Mouse (Mus musculus) gastrocnemius, postnatal 25 days (tissue): ENCODE measurements around the gene Olfr1168. TPM values are rescaled to one million over a fixed set of nuclear protein-coding genes. Genes with fewer than 3 reads are reported as not detected.
"Not testable (repeated sequence)": the region's sequence is repeated elsewhere in the genome, so short reads cannot be mapped to it uniquely, and the experiment has no call there.

Experiments used
- DNase-seq: peaks from one replicate; pipeline ENCODE4 v3.0.0; 2022
- long read RNA-seq, 2 experiments: library from polyadenylated mRNA; stranded (forward); transcript quantifications; one replicate each; pipeline ENCODE4 v2.0.0; 2021
- total RNA-seq, 2 experiments: library from RNA; stranded (reverse); gene quantifications; 1 replicate in 1 of 2; 2 replicates in 1 of 2; pipeline ENCODE4 v1.2.3; 2021

Gene Olfr1168
- not detected for total RNA-seq
- long read RNA-seq, experiment 1 = 0 reads
- long read RNA-seq, experiment 2 = 0 reads

DNA sequence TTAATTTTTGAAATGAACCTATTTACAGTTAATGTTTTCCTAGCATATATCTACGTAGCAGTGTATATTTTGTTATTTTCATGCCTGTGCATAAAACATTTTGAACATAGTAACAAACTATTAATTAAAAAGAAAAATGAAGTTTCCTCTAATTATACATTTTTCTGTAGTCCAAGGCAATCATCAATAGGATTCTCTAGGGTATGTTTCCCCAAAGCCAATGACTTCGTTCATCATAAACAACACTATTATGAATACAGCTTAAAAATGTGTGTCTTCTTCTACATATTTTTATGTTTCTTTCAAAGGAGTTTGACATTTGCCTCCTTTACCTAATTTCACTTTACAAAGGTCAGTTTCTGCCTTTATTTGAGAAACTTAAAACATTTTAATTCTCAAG is at the start of gene Olfr1168:
Olfr1168 (plus strand) TSS at position 301 of the 400 bp plus-strand sequence.
- DNase-seq = no peak

DNA sequence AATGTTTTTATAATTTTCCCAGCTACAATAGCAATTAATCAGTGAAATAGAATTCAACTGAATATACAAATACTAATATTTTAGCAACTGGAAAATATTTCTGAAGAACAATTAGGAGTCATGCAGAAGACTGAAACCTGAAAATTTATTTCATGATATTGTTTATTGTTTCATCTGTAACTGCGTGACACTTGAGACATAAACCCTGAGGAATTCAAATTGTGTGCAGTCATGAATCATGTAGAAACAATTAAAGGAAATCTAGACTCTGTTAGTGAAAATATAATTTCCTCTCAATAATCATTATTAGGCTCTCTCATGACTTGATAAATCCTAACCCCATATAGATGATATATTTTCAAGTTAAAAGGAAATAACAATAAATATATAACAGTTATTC is 26.6 kb upstream of the Olfr1168 start, which contains the start of gene Olfr1167:
Olfr1167 (minus strand) TSS at position 101 of the 400 bp plus-strand sequence.
- not testable (repeated sequence) for DNase-seq

DNA sequence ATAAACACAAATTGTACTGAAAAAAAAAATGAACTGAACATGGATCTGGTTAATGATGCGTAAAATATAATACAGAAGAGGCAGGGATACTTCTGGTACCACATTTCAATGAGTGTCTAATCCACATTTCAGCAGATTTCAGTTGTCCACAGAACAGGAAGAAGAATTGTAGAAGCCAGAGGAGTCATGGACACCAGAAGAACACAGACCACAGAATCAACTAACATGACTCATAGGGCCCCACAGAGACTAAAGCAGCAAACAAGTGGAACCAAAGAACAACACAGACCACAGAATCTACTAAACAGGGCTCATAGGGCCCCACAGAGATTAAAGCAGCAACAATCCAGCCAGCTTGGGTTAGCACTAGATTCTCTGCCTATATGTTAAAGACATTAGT is 39.1 kb downstream of the Olfr1168 start:
- DNase-seq = no peak

GRCm38 (mm10) chr2:88228234-88228633 is 46.6 kb downstream of the Olfr1168 start, which contains the start of gene Olfr1170:
Olfr1170 (minus strand) TSS chr2:88228334.
- DNase-seq = no peak

Other genes with a start within 250 kb of the Olfr1168 start
- not detected for gene Olfr1155, start 236.7 kb upstream of the Olfr1168 start, total RNA-seq
- not detected for gene Olfr1156, start 228.8 kb upstream of the Olfr1168 start, total RNA-seq
- gene Olfr1157, start 213.6 kb upstream of the Olfr1168 start, total RNA-seq = not detected
- not detected for gene Olfr74, start 207.2 kb upstream of the Olfr1168 start, total RNA-seq
- not detected for gene Olfr1158, start 191.8 kb upstream of the Olfr1168 start, total RNA-seq
- not detected for gene Olfr1160, start 173.6 kb upstream of the Olfr1168 start, total RNA-seq
- not detected for gene Olfr1161, start 159.1 kb upstream of the Olfr1168 start, total RNA-seq
- not detected for gene Olfr73, start 144.2 kb upstream of the Olfr1168 start, total RNA-seq
- gene Olfr1162, start 130.8 kb upstream of the Olfr1168 start, total RNA-seq = not detected
- gene Olfr1163, start 110.0 kb upstream of the Olfr1168 start, total RNA-seq = not detected
- not detected for gene Olfr1164, start 87.9 kb upstream of the Olfr1168 start, total RNA-seq
- gene Olfr1166, start 53.6 kb upstream of the Olfr1168 start, total RNA-seq = not detected
- not detected for gene Olfr1167, start 26.7 kb upstream of the Olfr1168 start, total RNA-seq
- gene Olfr1170, start 46.5 kb downstream of the Olfr1168 start, total RNA-seq = not detected
- gene Olfr1173, start 98.0 kb downstream of the Olfr1168 start, total RNA-seq = not detected
- gene Olfr1174-ps, start 133.3 kb downstream of the Olfr1168 start, total RNA-seq = not detected
- not detected for gene Olfr1175-ps, start 145.3 kb downstream of the Olfr1168 start, total RNA-seq
- not detected for gene Olfr1176, start 154.8 kb downstream of the Olfr1168 start, total RNA-seq
- not detected for gene Olfr1177-ps, start 164.6 kb downstream of the Olfr1168 start, total RNA-seq
- not detected for gene Olfr1178, start 205.2 kb downstream of the Olfr1168 start, total RNA-seq
- not detected for gene Olfr1179, start 224.6 kb downstream of the Olfr1168 start, total RNA-seq
- not detected for gene Olfr1180, start 237.3 kb downstream of the Olfr1168 start, total RNA-seq
- gene Olfr1181, start 244.3 kb downstream of the Olfr1168 start, total RNA-seq = not detected